Mouse (Mus musculus) urinary bladder, postnatal 4 days (tissue): Measurements from ENCODE around the gene Rufy4.

ENCODE experiments used
- DNase-seq, 2 experiments: peaks; one replicate each; pipeline ENCODE4 v3.0.0; 2021 to 2022; ENCODE audit warnings: low spot score in 2 of 2

Gene Rufy4

GRCm38 (mm10) chr1:74105660-74106059, 19.7 kb upstream of the Rufy4 start:
- no peak for DNase-seq

- no peak for DNase-seq
These were observed 19.1 kb upstream of the Rufy4 start for GRCm38 (mm10) chr1:74106214-74106613.

- DNase-seq = no peak
These were observed 17.3 kb upstream of the Rufy4 start for GRCm38 (mm10) chr1:74107931-74108618.

GRCm38 (mm10) chr1:74109670-74110069, 15.7 kb upstream of the Rufy4 start:
- DNase-seq = no peak

- no peak for DNase-seq
These were observed 14.2 kb upstream of the Rufy4 start for GRCm38 (mm10) chr1:74110932-74111695.

GRCm38 (mm10) chr1:74111696-74112030, 13.7 kb upstream of the Rufy4 start:
- no peak for DNase-seq

- no peak for DNase-seq
These were observed 12.3 kb upstream of the Rufy4 start for GRCm38 (mm10) chr1:74113071-74113470.

GRCm38 (mm10) chr1:74117876-74118275, 7.5 kb upstream of the Rufy4 start:
- no peak for DNase-seq

GRCm38 (mm10) chr1:74119115-74119514, 6.2 kb upstream of the Rufy4 start:
- DNase-seq = no peak

GRCm38 (mm10) chr1:74121138-74121537, 4.2 kb upstream of the Rufy4 start:
- no peak for DNase-seq

- peak; percentile 66 to 74 for DNase-seq
These were observed 3.3 kb upstream of the Rufy4 start for GRCm38 (mm10) chr1:74121821-74122576.

GRCm38 (mm10) chr1:74123215-74123614, 2.1 kb upstream of the Rufy4 start:
- no peak for DNase-seq

- DNase-seq = peak; percentile 48 to 67
These were observed 1.0 kb upstream of the Rufy4 start, which contains the start of gene Tns1 for GRCm38 (mm10) chr1:74124021-74124981. Gene Tns1, minus strand, starts transcription at chr1:74124449.

- DNase-seq = no peak
These were observed 5.7 kb downstream of the Rufy4 start for GRCm38 (mm10) chr1:74130883-74131659.

- DNase-seq = no peak
These were observed 6.7 kb downstream of the Rufy4 start for GRCm38 (mm10) chr1:74132011-74132410.

- no peak for DNase-seq
These were observed 8.6 kb downstream of the Rufy4 start for GRCm38 (mm10) chr1:74133954-74134353.

- DNase-seq = no peak
These were observed 10.1 kb downstream of the Rufy4 start for GRCm38 (mm10) chr1:74135326-74135950.

- no peak for DNase-seq
These were observed 14.1 kb downstream of the Rufy4 start for GRCm38 (mm10) chr1:74139415-74139814.

- DNase-seq = no peak
These were observed 16.4 kb downstream of the Rufy4 start for GRCm38 (mm10) chr1:74141781-74142180.
